Mouse (Mus musculus) olfactory bulb, adult 2 months (tissue): ENCODE measurements around the gene Mdm4.

ENCODE experiments used
- CTCF ChIP-seq: fragments of 200-500 bp; IDR thresholded peaks from 2 replicates; pipeline ENCODE4 v1.5.1; 2012; ENCODE audit warnings: low read depth, mild to moderate bottlenecking, low read length, moderate library complexity; ENCODE audit not compliant: insufficient read depth
- POLR2A ChIP-seq: fragments of 200-500 bp; IDR thresholded peaks from 2 replicates; pipeline ENCODE4 v1.6.1; 2012; ENCODE audit warnings: mild to moderate bottlenecking, low read depth, low read length, moderate library complexity; ENCODE audit not compliant: insufficient read depth

- TF ChIP-seq POLR2A (no peak), CTCF (no peak)
Observed at GRCm38 (mm10) chr1:132910414-132911041, 119.8 kb downstream of the Mdm4 start.
